Mouse (Mus musculus) heart, postnatal 0 days (tissue): ENCODE data around the gene Zfp189.

Experiments
- CTCF ChIP-seq: IDR thresholded peaks from 2 replicates; pipeline ENCODE4 v1.5.1; 2016; ENCODE audit warnings: antibody characterized with exemption, control low read depth, low read depth
- EP300 ChIP-seq: IDR thresholded peaks from 2 replicates; pipeline ENCODE4 v1.6.1; 2016; ENCODE audit warnings: antibody characterized with exemption, low read depth

DNA sequence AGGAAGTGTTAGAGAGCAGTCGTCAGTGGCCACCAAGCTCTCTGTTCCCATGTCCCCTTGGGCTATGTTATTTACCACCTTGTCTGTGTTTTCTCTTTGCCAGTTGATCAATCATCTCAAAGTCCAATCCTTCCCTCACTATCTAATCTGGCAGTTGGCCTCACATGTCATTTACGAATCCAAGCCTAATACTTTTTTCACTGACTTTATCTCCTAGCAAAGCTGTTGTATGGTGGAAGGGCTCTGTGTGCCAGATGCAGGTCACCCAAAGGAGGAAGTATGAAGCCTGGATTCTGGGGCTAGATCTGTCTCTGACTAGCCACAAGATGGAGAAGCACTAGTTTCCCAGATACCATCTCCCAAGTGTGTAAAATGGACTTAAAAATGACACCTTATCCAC is 37.2 kb downstream of the Zfp189 start:
- TF ChIP-seq EP300 (no peak), CTCF (no peak)
